Mouse (Mus musculus) Patski (cell line): Measurements from ENCODE around the gene Gm9903. TPM values are rescaled to one million over a fixed set of nuclear protein-coding genes. Genes with fewer than 3 reads are reported as not detected.

Experiments used
- ATAC-seq: fragments of 100-300 bp; one replicate; pipeline ENCODE4 v1.8.0; 2021
- CTCF ChIA-PET: fragments of 350-600 bp; sonication (Branson Sonifier 250); formaldehyde crosslinking; loops from one replicate; lab custom pipeline; 2022; ENCODE audit warnings: inconsistent platforms; lab: Charles Lee
- POLR2A ChIA-PET: fragments of 350-600 bp; sonication (Branson Sonifier 250); formaldehyde crosslinking; loops from one replicate; lab custom pipeline; 2022; ENCODE audit warnings: antibody characterized with exemption, inconsistent platforms; lab: Charles Lee
- DNase-seq: peaks from one replicate; pipeline ENCODE4 v3.0.0-alpha.2; 2011; ENCODE audit warnings: low read depth, low spot score
- H3K27me3 ChIP-seq: fragments of 371-371 bp; one replicate; pipeline ENCODE4 v1.5.1; 2021
- CTCF ChIP-seq: fragments of 100-300 bp; IDR thresholded peaks from one replicate; pipeline ENCODE4 v1.5.1; 2021
- in situ Hi-C: fragments of 300-500 bp; cut with MboI; formaldehyde crosslinking; loops from 3 replicates; pipeline ENCODE4 v1.11.1; 2018; ENCODE audit warnings: low pct_unique_long_range_greater_than_20kb, mixed read lengths
- polyA plus RNA-seq: library from polyadenylated mRNA; unstranded; gene quantifications from one replicate; pipeline ENCODE4 v1.2.3, GENCODE M21; 2021

Gm9903 gene
- 0.56 TPM for polyA plus RNA-seq

DNA sequence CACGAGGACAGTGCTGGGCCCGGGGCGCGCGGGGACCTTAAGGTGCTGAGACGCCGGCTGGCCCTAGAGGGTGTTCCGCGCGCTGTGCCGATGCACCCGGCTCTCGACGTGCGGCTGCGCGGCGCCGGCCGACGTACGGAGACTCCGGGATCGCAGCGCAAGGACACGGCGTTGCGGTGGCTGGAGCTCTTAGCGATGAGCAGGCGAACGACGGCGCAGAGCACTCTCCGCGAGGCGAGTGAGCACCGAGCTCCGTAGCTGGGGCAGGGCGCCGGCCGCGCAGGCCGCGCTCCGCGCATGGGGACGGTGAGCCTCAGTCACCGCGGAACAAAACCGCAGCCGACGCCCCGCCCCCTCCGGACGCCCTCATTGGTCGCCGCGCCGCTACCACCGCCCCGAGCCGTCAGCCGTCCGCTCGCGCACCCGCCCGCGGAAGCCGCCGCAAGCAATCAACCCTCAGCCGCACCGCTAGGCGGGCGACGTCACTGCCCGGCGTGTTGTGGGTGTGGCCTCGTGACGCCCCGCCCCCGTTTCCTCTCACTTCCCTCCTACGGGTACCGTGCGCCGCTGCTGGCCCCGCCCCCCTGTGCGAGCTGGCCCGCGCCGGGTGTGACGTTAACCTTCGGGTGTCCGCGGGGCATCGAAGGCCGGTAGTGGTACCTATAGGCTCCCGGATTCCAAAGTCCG is at the start of gene Gm9903, which contains the start of gene Fam53a:
TSS of gene Gm9903 (plus strand) at position 625 of the 687 bp plus-strand sequence.
TSS of gene Fam53a (minus strand) at position 335 of the 687 bp plus-strand sequence.
- CTCF ChIA-PET = interaction anchor here (1.3 kb wide), 1 partner anchor 18 kb away, joined by 4 read pairs; no protein-coding TSS in a partner anchor

DNA sequence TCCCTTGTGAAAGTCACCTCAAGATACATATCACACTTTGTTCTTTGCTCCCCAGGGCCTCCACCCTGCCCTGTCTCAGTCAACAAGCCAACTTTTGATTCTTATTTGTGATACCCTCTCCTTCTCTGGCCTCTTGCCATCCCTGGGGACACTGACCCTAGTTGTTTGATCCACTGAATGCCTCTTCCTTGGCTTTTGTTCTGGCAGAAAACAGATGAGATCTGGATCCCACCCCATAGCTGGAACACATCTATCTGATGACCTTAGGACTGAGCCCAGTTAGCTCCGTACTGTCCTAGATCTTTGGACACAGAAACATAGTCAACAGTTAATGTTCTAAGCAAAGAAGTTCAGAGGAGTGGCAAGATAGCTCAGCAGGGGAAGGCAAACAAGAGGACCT is 49.4 kb upstream of the Gm9903 start:
- CTCF ChIA-PET = no interaction called here
- DNase-seq (no peak), ATAC-seq (no peak)
- in situ Hi-C loops = loop anchor here (5.0 kb wide), 1 partner anchor 183 kb away; no protein-coding TSS in a partner anchor
- no peaks in the 10 kb centered on the region for H3K27me3 ChIP-seq
- no peak for TF ChIP-seq CTCF
- POLR2A ChIA-PET = no interaction called here

More for the DNA sequence above, at the start of gene Gm9903, which contains the start of gene Fam53a:
- ATAC-seq = peak; percentile 94
- H3K27me3 ChIP-seq = no peaks in the 10 kb centered on the region
- POLR2A ChIA-PET = interaction anchor here (0.6 to 2.2 kb wide), 5 partner anchors 9 to 66 kb away, joined by 3 to 9 read pairs (median 4); partner anchors contain the start of gene Slbp
- peak; percentile 69 for DNase-seq
- TF ChIP-seq CTCF = no peak
- in situ Hi-C loops = no loop called here

- POLR2A ChIA-PET = interaction anchor here (0.6 kb wide), 1 partner anchor 351 kb away, joined by 3 read pairs; no protein-coding TSS in a partner anchor
- no peak for TF ChIP-seq CTCF
- no peak for ATAC-seq
- in situ Hi-C loops = no loop called here
- DNase-seq = no peak
- H3K27me3 ChIP-seq = no peaks in the 10 kb centered on the region
- CTCF ChIA-PET = no interaction called here
Observed at GRCm38 (mm10) chr5:33587498-33588058, 42.1 kb upstream of the Gm9903 start.

DNA sequence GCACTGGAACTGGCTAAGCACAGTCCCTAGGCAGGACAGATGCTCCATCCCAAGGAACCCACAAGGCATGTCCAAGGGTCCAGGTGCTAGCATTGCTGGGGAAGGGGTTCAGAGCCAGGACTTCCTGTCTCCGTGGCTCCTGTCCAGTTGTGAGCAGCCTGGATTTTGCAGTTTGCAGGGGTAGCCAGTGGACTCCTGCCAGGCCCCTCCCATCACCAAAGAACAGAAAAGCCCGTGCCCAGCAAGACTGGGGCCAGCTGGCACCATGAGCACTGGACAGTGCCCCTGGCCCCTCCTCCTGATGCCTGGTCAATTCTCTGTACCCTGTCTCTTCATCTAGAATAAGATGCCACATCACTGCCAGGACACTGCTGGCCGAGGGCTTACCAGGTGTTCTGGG is 41.7 kb upstream of the Gm9903 start:
- POLR2A ChIA-PET = no interaction called here
- no peak for TF ChIP-seq CTCF
- H3K27me3 ChIP-seq = no peaks in the 10 kb centered on the region
- CTCF ChIA-PET = no interaction called here
- in situ Hi-C loops = no loop called here
- DNase-seq = no peak
- no peak for ATAC-seq

DNA sequence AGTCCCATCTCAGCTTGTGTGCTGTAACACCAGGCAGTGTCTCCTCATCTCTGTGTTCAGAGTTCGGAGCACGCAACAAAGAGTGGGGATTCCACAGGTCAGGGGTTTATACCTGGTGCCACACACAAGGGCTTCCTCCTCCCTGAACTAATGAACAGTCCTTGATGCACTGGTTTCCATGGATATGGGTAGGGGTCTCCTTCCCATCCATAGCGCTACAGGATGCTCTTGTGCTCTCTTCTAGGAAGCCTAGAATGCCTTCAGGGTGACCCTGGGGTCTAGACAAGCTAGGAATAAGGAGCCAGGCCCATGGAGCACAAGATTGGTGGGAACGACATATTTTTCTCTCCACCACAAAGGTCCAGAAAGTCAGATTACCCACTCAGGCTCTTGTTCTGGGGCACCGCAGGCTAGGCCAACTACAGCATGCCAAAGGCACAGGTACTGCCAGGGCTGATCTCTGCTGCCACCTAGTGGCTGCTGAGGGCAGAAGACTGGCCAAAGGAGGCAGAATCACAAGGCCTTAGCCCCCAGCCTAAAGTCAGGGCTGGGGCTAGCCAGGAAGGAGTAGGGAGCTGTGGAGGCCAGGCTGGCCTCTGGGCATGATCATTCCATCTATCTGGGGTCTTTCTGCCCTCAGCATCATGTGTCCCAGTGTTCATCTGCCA is 40.4 kb upstream of the Gm9903 start:
- ATAC-seq = peak; percentile 69
- TF ChIP-seq CTCF = peak; percentile 97
- POLR2A ChIA-PET = no interaction called here
- DNase-seq = no peak
- no peaks in the 10 kb centered on the region for H3K27me3 ChIP-seq
- CTCF ChIA-PET = interaction anchor here (0.8 to 1.7 kb wide), 4 partner anchors 16 to 195 kb away, joined by 3 to 4 read pairs (median 4); no protein-coding TSS in a partner anchor
- in situ Hi-C loops = no loop called here

DNA sequence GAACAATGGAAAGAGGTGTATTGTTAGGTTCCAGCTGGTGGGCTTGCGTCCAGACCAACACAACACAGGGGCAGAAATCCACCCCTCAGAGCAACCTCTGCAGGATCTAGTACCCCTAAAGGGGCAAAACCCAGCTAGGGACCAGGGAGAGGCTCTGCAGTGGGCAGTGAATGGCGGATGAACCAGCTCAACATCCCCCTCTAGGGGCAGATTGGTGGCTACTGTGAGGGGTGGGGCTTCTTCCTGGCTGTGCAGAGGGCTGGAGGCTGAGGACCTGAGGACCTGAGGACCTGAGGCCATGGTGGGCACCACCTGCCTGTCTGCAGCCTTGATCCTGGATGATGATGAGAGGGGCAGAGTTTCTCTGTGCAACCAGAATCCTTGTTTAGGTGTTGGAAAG is 36.1 kb upstream of the Gm9903 start:
- no peak for ATAC-seq
- no peak for DNase-seq
- ChIA-PET POLR2A (no interaction called here), CTCF (interaction anchor here (1.0 to 1.5 kb wide), 6 partner anchors 14 to 200 kb away, joined by 3 to 4 read pairs (median 3); no protein-coding TSS in a partner anchor)
- no peak for TF ChIP-seq CTCF
- no peaks in the 10 kb centered on the region for H3K27me3 ChIP-seq
- in situ Hi-C loops = no loop called here

DNA sequence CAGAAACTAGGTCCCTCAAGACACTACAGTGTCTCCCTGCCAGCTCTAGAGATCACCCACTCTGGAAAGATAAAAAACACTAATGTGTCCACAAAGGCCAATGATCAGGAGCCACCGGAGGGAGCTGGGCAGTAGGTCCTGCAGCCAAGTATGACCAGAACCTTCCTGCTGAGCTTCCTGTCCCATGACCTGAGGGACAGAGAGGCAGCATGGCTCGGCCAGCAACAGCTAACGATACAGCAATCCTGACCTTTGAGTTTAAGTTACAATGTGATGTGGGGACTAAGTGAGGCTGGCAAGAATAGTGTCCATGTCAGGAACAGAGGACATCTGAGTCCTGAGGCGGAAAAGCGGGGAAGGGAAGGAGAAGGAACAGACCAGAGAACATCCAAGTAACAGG is 24.4 kb upstream of the Gm9903 start:
- CTCF ChIA-PET = no interaction called here
- ATAC-seq = no peak
- TF ChIP-seq CTCF = no peak

DNA sequence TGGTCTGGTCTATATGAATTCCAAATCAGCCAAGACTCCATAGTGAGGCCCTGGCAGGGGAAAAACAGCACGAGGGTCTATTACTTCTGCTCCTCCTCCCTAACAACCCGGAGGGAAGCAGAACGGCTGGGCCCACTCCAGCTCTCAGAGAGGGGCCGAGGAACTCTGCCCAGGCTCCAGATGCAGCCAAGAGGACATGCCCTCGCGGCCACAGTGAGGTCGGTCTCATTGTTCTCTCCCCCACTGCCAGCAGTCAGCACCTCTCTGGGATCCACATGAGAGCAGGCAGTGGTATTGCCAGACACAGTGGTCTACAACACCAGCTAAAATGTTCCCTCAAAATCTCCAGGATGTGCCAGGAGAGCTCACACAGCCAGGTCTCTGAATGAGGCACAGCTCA is 23.1 kb upstream of the Gm9903 start:
- H3K27me3 ChIP-seq = no peaks in the 10 kb centered on the region
- in situ Hi-C loops = no loop called here
- no peak for TF ChIP-seq CTCF
- no peak for ATAC-seq
- DNase-seq = no peak
- ChIA-PET POLR2A (interaction anchor here (1.2 kb wide), 1 partner anchor 48 kb away, joined by 5 read pairs; no protein-coding TSS in a partner anchor), CTCF (interaction anchor here (1.4 kb wide), 1 partner anchor 17 kb away, joined by 4 read pairs; no protein-coding TSS in a partner anchor)

More for the DNA sequence above, 24.4 kb upstream of the Gm9903 start:
- in situ Hi-C loops = no loop called here
- POLR2A ChIA-PET = no interaction called here
- H3K27me3 ChIP-seq = no peaks in the 10 kb centered on the region
- no peak for DNase-seq

DNA sequence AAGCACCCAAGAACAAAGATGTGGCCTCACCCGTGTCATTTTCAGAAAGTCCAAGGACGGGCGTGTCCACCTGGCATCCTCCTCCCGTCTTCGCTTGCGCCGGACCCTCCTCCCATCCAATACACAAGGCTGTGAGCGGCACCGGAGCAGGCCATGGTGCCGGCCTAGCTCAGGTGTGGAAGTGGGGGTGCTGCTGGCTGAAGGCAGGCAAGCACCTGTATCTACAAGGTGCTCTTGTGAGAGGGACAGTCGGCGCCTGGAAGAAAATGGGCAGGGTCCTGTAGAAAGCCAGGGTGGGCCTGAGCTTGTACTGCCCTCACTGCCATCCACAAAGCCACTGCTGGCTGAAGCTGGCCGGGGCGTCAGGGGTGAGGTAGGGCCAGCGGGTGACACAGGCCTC is 22.3 kb upstream of the Gm9903 start:
- TF ChIP-seq CTCF = no peak
- in situ Hi-C loops = no loop called here
- CTCF ChIA-PET = interaction anchor here (1.0 to 1.4 kb wide), 2 partner anchors 14 to 18 kb away, joined by 3 to 4 read pairs; no protein-coding TSS in a partner anchor
- ATAC-seq (no peak), DNase-seq (no peak)
- POLR2A ChIA-PET = interaction anchor here (1.2 kb wide), 1 partner anchor 47 kb away, joined by 5 read pairs; no protein-coding TSS in a partner anchor
- no peaks in the 10 kb centered on the region for H3K27me3 ChIP-seq

DNA sequence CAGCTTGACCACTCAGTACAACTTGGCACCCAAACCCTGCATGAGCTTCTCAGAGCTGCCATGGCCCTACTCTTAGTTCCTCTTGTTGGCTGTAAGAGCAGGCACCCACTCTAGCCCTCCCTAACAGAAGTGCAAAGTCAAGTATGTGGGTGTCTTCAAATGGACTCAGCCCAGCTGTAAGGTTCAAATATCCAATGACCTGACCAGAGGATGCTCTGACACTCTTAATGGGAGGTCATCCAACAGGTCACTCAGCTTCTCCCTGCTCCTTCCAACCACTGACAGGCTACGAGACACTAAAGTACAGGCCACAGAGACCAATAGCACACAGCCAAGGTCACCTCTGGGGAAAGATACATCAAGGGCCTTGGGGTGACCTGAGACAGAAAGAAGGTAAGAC is 20.5 kb upstream of the Gm9903 start:
- DNase-seq = no peak
- in situ Hi-C loops = no loop called here
- CTCF ChIA-PET = no interaction called here
- TF ChIP-seq CTCF = no peak
- H3K27me3 ChIP-seq = no peaks in the 10 kb centered on the region
- POLR2A ChIA-PET = no interaction called here
- ATAC-seq = no peak
